Mouse (Mus musculus) lung, postnatal 25 days (tissue): ENCODE results near the gene Sap30l.

Experiments used
- DNase-seq: peaks from one replicate; pipeline ENCODE4 v3.0.0; 2022; ENCODE audit warnings: low spot score

The Sap30l gene

GRCm38 (mm10) chr11:57800971-57801765, at the start of gene Sap30l:
Gene Sap30l, plus strand, starts transcription at chr11:57801637.
- peak; percentile 98 for DNase-seq

GRCm38 (mm10) chr11:57753538-57754203, 47.8 kb upstream of the Sap30l start:
- no peak for DNase-seq

GRCm38 (mm10) chr11:57758621-57759020, 42.8 kb upstream of the Sap30l start:
- DNase-seq = no peak

- DNase-seq = no peak
Measured at GRCm38 (mm10) chr11:57760509-57761058, 40.9 kb upstream of the Sap30l start.

GRCm38 (mm10) chr11:57761347-57761746, 40.1 kb upstream of the Sap30l start:
- DNase-seq = no peak

GRCm38 (mm10) chr11:57764124-57764523, 37.3 kb upstream of the Sap30l start:
- no peak for DNase-seq

- DNase-seq = no peak
Measured at GRCm38 (mm10) chr11:57766617-57767016, 34.8 kb upstream of the Sap30l start.

GRCm38 (mm10) chr11:57767171-57767570, 34.3 kb upstream of the Sap30l start:
- DNase-seq = no peak

- DNase-seq = no peak
Measured at GRCm38 (mm10) chr11:57770776-57771175, 30.7 kb upstream of the Sap30l start.

GRCm38 (mm10) chr11:57771676-57772075, 29.8 kb upstream of the Sap30l start:
- no peak for DNase-seq

- no peak for DNase-seq
Measured at GRCm38 (mm10) chr11:57773479-57773878, 28.0 kb upstream of the Sap30l start.

GRCm38 (mm10) chr11:57773936-57774335, 27.5 kb upstream of the Sap30l start:
- no peak for DNase-seq

- no peak for DNase-seq
Measured at GRCm38 (mm10) chr11:57775868-57776267, 25.6 kb upstream of the Sap30l start.

GRCm38 (mm10) chr11:57776546-57776945, 24.9 kb upstream of the Sap30l start:
- no peak for DNase-seq

GRCm38 (mm10) chr11:57778349-57778748, 23.1 kb upstream of the Sap30l start:
- peak; percentile 43 for DNase-seq

GRCm38 (mm10) chr11:57779824-57780223, 21.6 kb upstream of the Sap30l start:
- DNase-seq = no peak

- DNase-seq = no peak
Measured at GRCm38 (mm10) chr11:57786616-57787418, 14.6 kb upstream of the Sap30l start.

- peak; percentile 51 for DNase-seq
Measured at GRCm38 (mm10) chr11:57787913-57788312, 13.5 kb upstream of the Sap30l start.

- no peak for DNase-seq
Measured at GRCm38 (mm10) chr11:57790866-57791535, 10.4 kb upstream of the Sap30l start.

- no peak for DNase-seq
Measured at GRCm38 (mm10) chr11:57795086-57795485, 6.4 kb upstream of the Sap30l start.

GRCm38 (mm10) chr11:57797828-57798227, 3.6 kb upstream of the Sap30l start:
- no peak for DNase-seq

GRCm38 (mm10) chr11:57799456-57799855, 2.0 kb upstream of the Sap30l start:
- no peak for DNase-seq
